Mouse (Mus musculus) kidney, postnatal 14 days (tissue): ENCODE results near the gene Spink2.
"Not testable (repeated sequence)": the region's sequence is repeated elsewhere in the genome, so short reads cannot be mapped to it uniquely, and the experiment has no call there.

Experiments
- DNase-seq: peaks from one replicate; pipeline ENCODE4 v3.0.0; 2022; ENCODE audit warnings: mixed read lengths

Gene Spink2

GRCm38 (mm10) chr5:77193266-77193665 lies 18.0 kb downstream of the Spink2 start:
- DNase-seq: peak; percentile 6

- no peak for DNase-seq
Measured at GRCm38 (mm10) chr5:77191631-77192030, 19.6 kb downstream of the Spink2 start.

DNA sequence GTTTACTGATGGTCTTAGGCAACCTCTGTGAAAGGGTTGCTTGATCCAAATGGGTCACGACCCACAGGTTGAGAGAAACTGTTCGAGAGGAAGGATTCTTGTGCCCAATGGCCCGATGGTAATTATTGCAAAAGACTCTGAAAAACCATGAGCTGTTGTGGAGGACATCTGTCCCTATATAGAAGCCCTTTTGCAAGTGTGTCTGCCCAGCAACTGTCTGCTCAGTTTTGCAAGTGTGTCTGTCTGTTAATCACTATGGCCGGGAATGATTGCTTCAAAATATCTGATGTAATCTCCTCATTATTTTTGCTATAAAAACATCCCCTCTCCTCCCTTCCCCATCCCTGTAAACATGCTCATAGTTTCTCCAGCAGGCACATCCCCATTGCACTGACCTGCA lies 20.2 kb downstream of the Spink2 start:
- no peak for DNase-seq

DNA sequence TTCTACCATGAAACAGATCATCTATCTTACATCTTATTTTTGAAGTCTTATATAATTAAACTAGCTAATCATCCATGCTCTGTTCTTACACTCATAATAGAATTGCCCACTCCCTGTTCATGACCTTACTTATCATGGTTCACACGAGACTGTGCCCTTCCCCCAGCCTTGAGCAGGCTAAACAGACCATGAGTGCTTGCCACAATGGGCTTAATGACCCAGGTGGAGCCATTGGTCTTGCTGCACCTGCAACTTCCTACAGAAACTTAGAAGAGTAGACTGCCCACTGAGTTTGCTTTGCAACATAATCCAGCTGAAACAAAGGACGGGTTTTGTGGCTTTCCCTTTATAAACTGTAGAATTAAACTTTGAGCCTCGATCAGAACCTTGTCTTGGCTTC lies 22.5 kb downstream of the Spink2 start:
- DNase-seq: no peak

DNA sequence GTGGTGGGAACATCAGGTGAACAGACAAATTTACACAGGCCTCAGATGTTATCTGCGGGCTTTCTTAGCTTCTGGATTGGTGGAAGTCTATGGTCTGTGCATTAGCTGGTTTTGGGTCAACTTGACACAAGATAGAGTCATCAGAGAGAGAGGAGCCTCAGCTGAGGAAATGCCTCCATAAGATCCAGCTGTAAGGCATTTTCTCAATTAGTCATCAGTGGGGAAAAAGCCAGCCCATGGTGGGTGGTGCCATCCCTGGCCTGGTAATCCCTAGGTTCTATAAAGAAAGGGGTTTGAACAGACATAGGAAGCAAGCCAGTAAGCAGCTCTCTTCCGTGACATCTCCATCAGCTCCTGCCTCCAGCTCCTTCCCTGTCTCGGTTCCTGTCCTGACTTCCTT lies 25.9 kb downstream of the Spink2 start:
- no peak for DNase-seq

DNA sequence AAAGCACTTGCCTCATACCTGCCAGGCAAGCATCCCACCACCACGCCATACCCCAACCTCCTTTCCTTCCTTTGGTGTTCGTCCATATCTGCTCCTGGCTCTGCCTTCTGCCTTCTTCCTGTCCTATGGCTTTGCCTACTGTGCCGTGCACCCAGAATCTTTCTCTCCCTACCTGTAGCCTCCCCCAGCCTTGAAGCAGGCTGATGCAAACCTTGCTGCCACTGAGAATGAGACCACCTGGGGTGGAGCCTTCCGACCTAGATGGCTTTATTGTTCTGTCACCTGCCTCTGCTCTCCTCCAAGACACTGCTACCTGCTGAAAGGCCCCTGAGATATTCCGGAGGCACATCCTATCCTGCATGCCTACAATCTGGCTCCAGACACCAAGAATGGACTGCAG lies 27.4 kb downstream of the Spink2 start:
- not testable (repeated sequence) for DNase-seq

- DNase-seq: no peak
Measured at GRCm38 (mm10) chr5:77183338-77183737, 27.9 kb downstream of the Spink2 start.

- no peak for DNase-seq
Measured at GRCm38 (mm10) chr5:77181508-77181907, 29.8 kb downstream of the Spink2 start.

DNA sequence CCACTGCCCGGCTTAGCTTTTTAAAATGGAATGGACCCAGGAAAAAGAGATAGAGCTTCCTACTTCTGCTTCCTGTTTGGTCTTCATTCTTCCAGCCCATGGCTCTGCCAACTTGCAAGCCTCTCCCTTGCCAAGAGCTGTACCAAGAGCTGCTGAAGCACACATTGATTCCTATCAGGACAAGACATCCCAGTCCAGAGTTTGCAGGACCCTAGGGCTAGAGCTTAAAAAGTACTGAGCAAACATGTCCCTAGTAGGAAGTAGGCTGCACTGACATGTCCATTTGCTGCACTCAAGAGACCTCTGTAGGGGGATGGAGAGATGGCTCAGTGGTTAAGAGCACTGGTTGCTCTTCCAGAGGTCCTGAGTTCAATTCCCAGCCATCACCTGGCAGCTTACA lies 32.3 kb downstream of the Spink2 start:
- DNase-seq: no peak

GRCm38 (mm10) chr5:77178008-77178407 lies 33.3 kb downstream of the Spink2 start:
- DNase-seq: no peak

DNA sequence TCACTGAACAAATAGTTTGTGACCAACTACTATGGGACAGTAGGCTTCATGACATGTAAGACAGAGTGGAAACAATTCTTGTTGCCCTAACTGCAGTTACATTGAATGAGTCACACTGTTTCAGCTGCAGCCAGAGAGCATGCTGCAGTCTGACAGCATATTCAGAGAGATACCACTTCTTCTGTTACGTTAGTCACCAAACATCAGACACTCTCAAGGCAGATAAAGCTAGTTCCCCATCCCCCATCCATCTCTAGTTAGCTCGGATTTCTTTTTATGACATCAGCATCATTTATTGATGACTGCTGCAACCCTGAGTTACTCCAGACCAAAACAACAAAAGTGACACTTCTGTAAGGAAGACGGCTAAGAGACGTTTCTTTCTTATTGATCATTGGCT lies 36.5 kb downstream of the Spink2 start:
- no peak for DNase-seq

DNA sequence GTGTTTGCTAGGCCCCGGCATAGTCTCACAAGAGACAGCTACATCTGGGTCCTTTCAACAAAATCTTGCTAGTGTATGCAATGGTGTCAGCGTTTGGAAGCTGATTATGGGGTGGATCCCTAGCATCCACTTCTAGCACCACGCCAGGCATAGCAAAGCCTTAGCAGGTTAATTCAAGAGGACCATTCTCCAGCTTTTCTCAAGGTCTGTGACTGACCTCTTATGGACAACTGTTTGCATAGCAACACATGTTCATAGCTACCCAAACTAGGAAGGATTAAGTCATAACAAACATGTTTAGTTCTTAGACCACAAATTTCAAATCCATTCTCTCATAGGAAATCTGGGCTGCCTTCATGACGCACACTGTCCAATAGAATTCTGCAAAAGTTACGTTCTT lies 40.7 kb downstream of the Spink2 start:
- peak; percentile 47 for DNase-seq

GRCm38 (mm10) chr5:77167306-77167945 lies 43.8 kb downstream of the Spink2 start:
- no peak for DNase-seq

DNA sequence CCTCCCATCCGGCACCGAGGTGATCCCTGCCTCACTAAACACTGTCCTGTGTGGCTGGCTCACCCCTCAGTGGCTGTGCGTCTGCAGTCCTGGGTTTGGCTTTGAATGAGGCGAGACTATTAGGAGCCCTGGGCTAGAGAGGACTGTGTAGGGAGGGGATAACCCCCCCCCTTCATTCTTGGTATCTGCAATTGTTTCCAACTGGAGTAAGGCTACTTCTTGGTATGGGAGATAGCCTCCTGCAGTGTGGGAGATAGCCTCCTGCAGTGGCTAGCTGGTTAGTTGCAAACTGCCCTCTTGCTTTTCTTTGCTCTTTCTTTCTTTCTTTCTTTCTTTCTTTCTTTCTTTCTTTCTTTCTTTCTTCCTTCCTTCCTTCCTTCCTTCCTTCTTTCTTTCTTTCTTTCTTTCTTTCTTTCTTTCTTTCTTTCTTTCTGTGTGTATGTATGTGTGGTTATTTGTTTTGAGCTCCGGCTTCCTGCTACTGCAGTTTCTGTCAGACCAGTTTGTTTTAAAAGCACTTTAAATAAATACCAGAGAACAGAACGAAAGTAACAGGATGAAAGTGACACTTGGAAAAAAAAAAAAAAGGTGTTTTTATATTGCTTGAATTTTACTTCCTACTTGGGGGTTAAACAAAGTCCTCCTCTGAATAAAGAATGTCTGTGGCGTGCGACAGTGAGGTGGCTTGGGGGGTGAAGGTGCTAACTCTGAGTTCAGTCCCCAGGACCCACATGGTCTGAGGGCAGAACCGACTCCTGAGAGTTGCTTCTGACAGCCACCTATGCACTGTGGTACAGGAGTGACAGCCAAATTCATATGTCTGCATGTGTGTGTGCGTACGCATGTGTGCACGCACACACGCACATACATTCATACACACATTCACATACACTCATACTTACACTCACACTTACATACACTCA lies 45.3 kb downstream of the Spink2 start:
- DNase-seq: no peak

DNA sequence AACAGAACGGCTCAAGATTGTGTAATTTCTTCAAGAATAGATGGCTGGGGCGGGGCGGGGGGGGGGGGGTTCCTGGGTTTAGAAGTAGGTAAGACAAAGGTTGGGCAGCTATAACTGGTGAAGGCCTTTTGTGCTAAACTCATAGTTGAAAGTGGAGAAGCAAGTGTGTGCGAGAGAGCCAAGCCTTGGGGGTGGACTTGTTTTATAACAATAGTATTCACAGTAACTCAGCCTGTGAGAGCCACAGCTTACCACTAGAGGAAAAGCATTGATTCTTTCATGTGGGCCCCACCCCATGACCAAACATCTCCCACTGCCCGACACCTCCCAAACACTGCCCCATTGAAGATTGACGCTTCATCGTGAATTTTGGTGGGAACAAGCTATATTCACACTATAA lies 47.7 kb downstream of the Spink2 start:
- DNase-seq: no peak

DNA sequence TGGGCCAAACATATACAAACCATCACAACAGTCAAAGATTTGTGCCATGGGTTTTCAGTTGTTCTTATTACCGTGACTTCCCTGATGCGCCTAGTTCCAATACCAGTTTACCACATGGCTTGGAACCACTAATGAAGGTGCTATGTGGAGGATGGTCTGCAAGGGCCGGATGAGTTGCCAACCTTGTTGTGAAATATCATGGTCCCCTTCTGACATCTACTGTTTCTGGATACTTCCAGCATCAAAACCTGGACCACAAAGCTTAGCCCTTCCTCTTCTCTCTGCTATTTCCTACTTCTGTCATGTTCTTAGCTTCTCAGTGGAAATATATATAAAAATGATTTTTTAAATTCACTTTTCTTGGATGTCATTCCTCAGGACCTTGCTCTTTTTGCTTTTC lies 48.7 kb downstream of the Spink2 start:
- no peak for DNase-seq

DNA sequence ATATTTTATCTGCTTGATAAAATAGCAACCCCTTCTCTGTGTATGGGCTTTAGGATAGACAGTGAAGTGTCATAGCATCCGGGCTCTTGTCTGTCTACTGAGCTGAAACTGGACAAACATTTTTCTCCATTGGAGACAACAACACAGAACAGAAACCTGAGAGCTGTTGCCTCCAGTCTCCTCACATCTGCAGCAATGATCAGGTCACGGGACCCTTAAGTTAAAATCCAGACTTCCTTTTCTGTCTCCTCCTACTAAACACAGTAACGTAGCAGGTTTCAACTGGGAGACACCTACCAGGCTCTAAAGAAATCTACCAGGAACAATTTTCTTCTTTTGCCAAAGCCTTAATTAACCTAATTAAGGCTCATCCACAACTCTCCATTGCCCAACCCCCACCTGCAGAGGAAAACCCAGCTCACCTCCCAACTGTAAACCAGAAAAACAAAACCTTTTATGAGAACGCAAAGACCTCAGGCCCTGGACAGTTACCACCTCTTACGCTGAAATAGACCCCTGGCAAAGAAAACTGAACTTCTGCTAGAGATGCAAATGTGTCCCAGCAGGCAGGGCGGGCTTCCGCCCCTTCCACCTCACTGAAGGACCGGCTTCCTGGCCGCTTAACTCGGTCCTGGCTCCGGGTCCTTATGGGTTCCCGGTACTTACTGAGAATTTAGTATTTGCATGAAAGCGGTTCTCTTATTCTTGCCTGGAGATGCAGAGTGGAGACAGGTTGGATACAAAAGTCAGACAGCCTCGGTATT lies 53.3 kb downstream of the Spink2 start:
- no peak for DNase-seq

DNA sequence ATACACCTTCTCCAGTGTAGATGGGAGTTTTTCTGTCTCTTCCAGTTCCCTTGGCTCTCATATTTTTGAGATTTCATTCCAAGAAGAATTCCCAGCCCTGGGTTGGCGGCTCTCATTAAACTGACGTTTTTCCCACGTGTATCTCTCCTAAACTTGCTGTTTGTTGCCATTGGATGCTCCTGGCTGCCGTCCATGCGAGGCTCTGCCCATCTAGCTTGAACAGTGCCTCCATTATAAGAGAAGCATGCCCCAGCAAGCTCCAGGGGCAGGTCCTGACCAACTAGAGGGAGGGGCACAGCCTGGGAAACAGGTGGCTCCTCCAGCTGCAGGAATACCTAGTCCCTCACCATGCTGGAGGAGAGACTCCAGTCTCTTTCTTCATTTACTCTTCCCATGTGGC lies 54.3 kb downstream of the Spink2 start:
- DNase-seq: no peak

DNA sequence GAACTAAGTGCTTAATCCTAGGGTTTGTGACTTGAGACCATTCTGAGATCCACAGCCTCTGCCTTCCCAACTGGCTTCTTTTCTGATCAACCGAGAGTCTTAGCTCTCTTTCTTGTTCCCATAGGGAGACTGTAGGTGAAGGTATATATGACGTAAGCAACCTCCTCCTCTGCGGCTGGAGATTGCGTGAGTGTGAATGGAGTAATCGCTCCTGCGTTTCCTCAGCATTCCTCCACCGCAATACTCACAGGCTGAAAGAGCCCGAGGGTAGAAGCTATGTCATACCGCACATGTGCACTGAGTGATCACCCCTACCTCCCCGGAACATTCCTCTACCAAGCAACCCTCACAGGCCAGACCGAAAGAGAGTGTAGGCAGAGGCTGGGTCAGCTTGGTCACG lies 55.7 kb downstream of the Spink2 start:
- DNase-seq: no peak
